Mouse (Mus musculus) liver, embryonic 14.5 days (tissue): ENCODE data around the gene Cd70. TPM values are rescaled to one million over a fixed set of nuclear protein-coding genes. Genes with fewer than 3 reads are reported as not detected.

ENCODE experiments used
- ATAC-seq: fragments of 200-750 bp; cut with Nextera tagmentation; 2 replicates; pipeline ENCODE4 v1.8.0; 2017; ENCODE audit warnings: moderate number of reproducible peaks, mild to moderate bottlenecking, moderate library complexity; ENCODE audit not compliant: insufficient read depth
- DNase-seq, 3 experiments: peaks; one replicate each; pipeline ENCODE4 v3.0.0-alpha.2; 2012 to 2013; ENCODE audit warnings: low read depth in 3 of 3, low spot score in 3 of 3
- H3K27ac ChIP-seq: fragments of 300-500 bp; sonication (generic); 2 replicates; pipeline ENCODE4 v1.5.1; 2014; ENCODE audit warnings: moderate library complexity, mild to moderate bottlenecking, control low read depth, inconsistent platforms
- H3K27me3 ChIP-seq: fragments of 300-500 bp; sonication (generic); 2 replicates; pipeline ENCODE4 v1.6.1; 2014; ENCODE audit warnings: mild to moderate bottlenecking, low read length, moderate library complexity; ENCODE audit not compliant: control insufficient read depth, insufficient read depth
- H3K36me3 ChIP-seq: fragments of 300-500 bp; sonication (generic); replicated peaks from 2 replicates; pipeline ENCODE4 v1.6.1; 2014; ENCODE audit warnings: low read depth; ENCODE audit not compliant: control insufficient read depth, insufficient read depth
- H3K4me1 ChIP-seq, 2 experiments: fragments of 200-500 bp in 1 of 2; fragments of 300-500 bp in 1 of 2; sonication (generic) in 1 of 2; replicated peaks; 2 replicates each; pipeline ENCODE4 v1.6.1; 2012 to 2014; ENCODE audit warnings: antibody characterized with exemption in 1 of 2, inconsistent platforms in 1 of 2, low read length in 1 of 2; ENCODE audit not compliant: control insufficient read depth in 2 of 2, insufficient read depth in 2 of 2
- H3K4me2 ChIP-seq: fragments of 300-500 bp; sonication (generic); 2 replicates; pipeline ENCODE4 v1.6.1; 2014; ENCODE audit warnings: low read depth, mild to moderate bottlenecking, control low read depth, moderate library complexity
- H3K4me3 ChIP-seq, 2 experiments: fragments of 200-500 bp in 1 of 2; fragments of 300-500 bp in 1 of 2; sonication (generic) in 1 of 2; 2 replicates each; pipeline ENCODE4 v1.5.1; 2012 to 2014; ENCODE audit warnings: low read depth in 2 of 2, low read length in 2 of 2, mild to moderate bottlenecking in 2 of 2, control low read depth in 1 of 2, inconsistent platforms in 1 of 2, moderate library complexity in 1 of 2; ENCODE audit not compliant: insufficient read depth in 1 of 2
- H3K9ac ChIP-seq: fragments of 300-500 bp; sonication (generic); replicated peaks from 2 replicates; pipeline ENCODE4 v1.6.1; 2014; ENCODE audit warnings: mild to moderate bottlenecking, control low read depth, moderate library complexity
- H3K9me3 ChIP-seq: fragments of 300-500 bp; sonication (generic); 2 replicates; pipeline ENCODE4 v1.6.1; 2016; ENCODE audit warnings: low read length, mixed read lengths; ENCODE audit not compliant: control insufficient read depth
- CTCF ChIP-seq: IDR thresholded peaks from 2 replicates; pipeline ENCODE4 v1.5.1; 2016; ENCODE audit warnings: antibody characterized with exemption, low read depth, control low read depth
- EP300 ChIP-seq: IDR thresholded peaks from 2 replicates; pipeline ENCODE4 v1.6.1; 2016; ENCODE audit warnings: antibody characterized with exemption, low read depth
- WGBS: fragments of 180-500 bp; shearing (Covaris S2); extraction: QIAGEN DNeasy Blood & Tissue Kit; methylation state at CpG from one replicate; pipeline ENCODE4 v1.1.7; 2014; ENCODE audit not compliant: insufficient replicate concordance; 5-methylcytosine and 5-hydroxymethylcytosine counted together
- polyA plus RNA-seq, 2 experiments: library from polyadenylated mRNA; depleted of rRNA in 1 of 2; stranded (reverse) in 1 of 2; unstranded in 1 of 2; fragments of >200 nt; fragmentation: Nextera tagmentation in 1 of 2; extraction: Ambion mirVana in 1 of 2; gene quantifications; 2 replicates each; pipeline versions ENCODE4 v1.2.1 to v1.2.3; 2012 to 2014

Cd70 gene
- polyA plus RNA-seq, 2 experiments, result not detected

DNA sequence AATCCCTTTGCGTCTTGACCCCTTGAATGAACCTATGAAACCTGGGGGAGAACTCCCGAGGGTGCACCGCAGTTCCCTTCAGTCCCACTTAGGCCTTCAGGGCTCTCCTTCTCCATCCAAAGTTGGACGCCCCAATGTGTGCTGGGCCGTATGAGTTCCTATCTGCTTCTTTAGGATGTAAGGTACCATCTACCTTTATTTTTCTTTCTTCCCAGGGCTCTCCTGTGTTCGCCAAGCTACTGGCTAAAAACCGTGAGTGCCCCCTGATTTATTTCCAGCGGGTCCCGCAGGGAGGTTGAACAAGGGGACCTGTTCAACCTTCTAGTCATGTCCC, 43.6 kb downstream of the Cd70 start:
- peaks cover 16% of the 10 kb centered on the region for H3K27me3 ChIP-seq
- peaks cover 0 to 2% of the 10 kb centered on the region in 2 experiments; a peak in 1 of 4 replicates for H3K4me1 ChIP-seq
- H3K4me2 ChIP-seq, result peak overlapping the region; percentile 69
- H3K27ac ChIP-seq, result no peak overlapping the region
- ATAC-seq, result no peak
- TF ChIP-seq EP300 (no peak), CTCF (no peak)
- H3K9me3 ChIP-seq, result no peaks in the 10 kb centered on the region
- 19% methylated on average over 9 of the region's 9 CpGs for WGBS
- H3K4me3 ChIP-seq, result peak overlapping the region; percentile 53 to 68; a peak in 3 of 4 replicates
- no peak for DNase-seq
- H3K9ac ChIP-seq, result no peak overlapping the region
- no peaks in the 10 kb centered on the region for H3K36me3 ChIP-seq

DNA sequence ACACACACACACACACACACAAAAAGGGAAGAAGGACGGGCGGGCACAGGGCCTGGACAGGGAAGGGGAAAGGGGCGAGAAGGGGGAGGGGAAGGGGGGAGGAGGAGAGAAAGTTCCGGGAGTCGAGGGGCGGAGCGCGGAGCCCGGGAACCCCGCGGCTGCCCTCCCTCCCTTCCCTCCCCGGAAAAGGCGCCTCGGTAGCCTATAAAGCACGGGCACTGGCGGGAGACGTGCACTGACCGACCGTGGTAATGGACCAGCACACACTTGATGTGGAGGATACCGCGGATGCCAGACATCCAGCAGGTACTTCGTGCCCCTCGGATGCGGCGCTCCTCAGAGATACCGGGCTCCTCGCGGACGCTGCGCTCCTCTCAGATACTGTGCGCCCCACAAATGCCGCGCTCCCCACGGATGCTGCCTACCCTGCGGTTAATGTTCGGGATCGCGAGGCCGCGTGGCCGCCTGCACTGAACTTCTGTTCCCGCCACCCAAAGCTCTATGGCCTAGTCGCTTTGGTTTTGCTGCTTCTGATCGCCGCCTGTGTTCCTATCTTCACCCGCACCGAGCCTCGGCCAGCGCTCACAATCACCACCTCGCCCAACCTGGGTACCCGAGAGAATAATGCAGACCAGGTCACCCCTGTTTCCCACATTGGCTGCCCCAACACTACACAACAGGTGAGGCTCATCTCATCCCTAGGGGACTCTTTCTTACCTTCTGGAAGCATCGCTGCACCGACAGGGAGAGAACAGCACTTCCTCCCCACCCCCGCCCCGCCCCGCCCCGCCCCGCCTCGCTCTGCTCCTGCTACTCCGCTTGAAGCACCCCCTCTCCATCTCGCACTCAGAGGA, 44.2 kb downstream of the Cd70 start, which contains the start of gene Tnfsf9:
TSS of gene Tnfsf9 (plus strand) at position 145 of the 854 bp plus-strand sequence.
- TF ChIP-seq EP300 (no peak), CTCF (no peak)
- peak within 1 kb of the TSS; percentile 69 for H3K4me2 ChIP-seq
- peaks cover 16% of the 10 kb centered on the region for H3K27me3 ChIP-seq
- H3K4me3 ChIP-seq, result peak within 1 kb of the TSS; percentile 53 to 68
- peaks cover 0 to 2% of the 10 kb centered on the region in 2 experiments; a peak in 1 of 4 replicates for H3K4me1 ChIP-seq
- H3K9ac ChIP-seq, result peak within 1 kb of the TSS; percentile 28; the same call in 1 of the 2 replicates
- under 1% methylated on average over 57 of the region's 61 CpGs for WGBS
- no peaks in the 10 kb centered on the region for H3K36me3 ChIP-seq
- ATAC-seq, result peak; percentile 45; the same call in 1 of the 2 replicates
- H3K9me3 ChIP-seq, result no peaks in the 10 kb centered on the region
- H3K27ac ChIP-seq, result no peak within 1 kb of the TSS
- no peak for DNase-seq

DNA sequence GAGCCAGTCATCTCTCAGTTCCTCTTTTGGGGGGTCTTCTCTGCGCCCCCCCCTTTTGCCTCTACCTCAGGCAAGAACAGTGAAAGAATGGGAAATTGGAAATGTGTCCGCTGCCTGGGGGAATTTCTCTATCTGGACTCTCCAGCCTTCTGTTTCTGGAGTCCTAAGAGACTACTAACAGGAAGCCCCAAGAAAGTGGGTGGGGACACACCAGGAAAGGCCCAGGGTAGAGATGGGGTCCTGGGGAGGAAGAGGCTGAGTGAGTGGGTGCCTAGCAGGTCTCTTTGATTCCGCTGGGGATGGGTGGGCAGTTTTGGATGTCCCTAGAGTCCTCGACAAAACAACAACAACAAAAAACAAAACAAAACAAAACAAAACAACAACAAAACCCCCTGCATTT, 45.1 kb downstream of the Cd70 start:
- H3K27ac ChIP-seq, result no peak overlapping the region
- ATAC-seq (no peak), DNase-seq (no peak)
- no peaks in the 10 kb centered on the region for H3K36me3 ChIP-seq
- peak overlapping the region; percentile 69 for H3K4me2 ChIP-seq
- TF ChIP-seq EP300 (no peak), CTCF (no peak)
- H3K4me3 ChIP-seq, result no peak overlapping the region; a peak in 1 of 4 replicates
- WGBS, result 23% methylated on average over 4 of the region's 4 CpGs
- peaks cover 0 to 6% of the 10 kb centered on the region in 2 experiments; a peak in 1 of 4 replicates for H3K4me1 ChIP-seq
- no peaks in the 10 kb centered on the region for H3K9me3 ChIP-seq
- peaks cover 16% of the 10 kb centered on the region for H3K27me3 ChIP-seq
- no peak overlapping the region for H3K9ac ChIP-seq

GRCm38 (mm10) chr17:57102276-57102675, 47.3 kb downstream of the Cd70 start:
- Histone ChIP-seq H3K27ac (no peak overlapping the region), H3K9ac (no peak overlapping the region), H3K27me3 (peaks cover 16% of the 10 kb centered on the region), H3K36me3 (no peaks in the 10 kb centered on the region), H3K4me3 (no peak overlapping the region), H3K4me2 (no peak overlapping the region), H3K9me3 (no peaks in the 10 kb centered on the region), H3K4me1 (peaks cover 0 to 6% of the 10 kb centered on the region in 2 experiments; a peak in 1 of 4 replicates)
- TF ChIP-seq EP300 (no peak), CTCF (no peak)
- WGBS, result 55% methylated on average over 2 of the region's 2 CpGs
- no peak for DNase-seq
- ATAC-seq, result no peak

GRCm38 (mm10) chr17:57099629-57100325, 49.8 kb downstream of the Cd70 start:
- Histone ChIP-seq H3K4me1 (peaks cover 0 to 10% of the 10 kb centered on the region in 2 experiments; a peak in 1 of 4 replicates), H3K36me3 (no peaks in the 10 kb centered on the region), H3K4me3 (no peak overlapping the region; a peak in 2 of 4 replicates), H3K9me3 (no peaks in the 10 kb centered on the region), H3K27me3 (no peaks in the 10 kb centered on the region; the same call in 1 of the 2 replicates), H3K4me2 (peak overlapping the region; percentile 40), H3K9ac (no peak overlapping the region), H3K27ac (no peak overlapping the region)
- DNase-seq (no peak), ATAC-seq (peak; percentile 64)
- WGBS, result 5% methylated on average over 10 of the region's 10 CpGs
- TF ChIP-seq EP300, result no peak
- peak; percentile 24 for TF ChIP-seq CTCF
